Mouse (Mus musculus) lung, adult 10 weeks (tissue): ENCODE data around the gene Cfap43. TPM values are rescaled to one million over a fixed set of nuclear protein-coding genes. Genes with fewer than 3 reads are reported as not detected.

Source experiments
- polyA plus RNA-seq: library from polyadenylated mRNA; stranded (reverse); fragments of 350-450 nt; fragmentation: Illumina TruSeq; extraction: RNeasy Lipid Tissue Mini Kit (QIAGEN cat#74804); gene quantifications from one replicate; pipeline ENCODE4 v1.2.3, GENCODE M21; 2014; ENCODE audit warnings: low read depth, low replicate concordance; ENCODE audit not compliant: insufficient read depth

Gene Cfap43
- polyA plus RNA-seq = 8.6 TPM

GRCm38 (mm10) chr19:47919126-47919965, at the start of gene Cfap43, which contains the start of gene Itprip:
TSS of gene Cfap43 (minus strand) at chr19:47919287.
TSS of gene Itprip (minus strand) at chr19:47919299.

GRCm38 (mm10) chr19:47937443-47938406, 18.6 kb upstream of the Cfap43 start, which contains the start of gene Cfap58:
TSS of gene Cfap58 (plus strand) at chr19:47937675.

GRCm38 (mm10) chr19:47865353-47865947, 53.6 kb downstream of the Cfap43 start, which contains the start of gene Gsto2:
TSS of gene Gsto2 (plus strand) at chr19:47865534.

GRCm38 (mm10) chr19:47854796-47855783, 64.0 kb downstream of the Cfap43 start, which contains the start of gene Gsto1:
TSS of gene Gsto1 (plus strand) at chr19:47854970.

GRCm38 (mm10) chr19:47731071-47731881, 187.8 kb downstream of the Cfap43 start, which contains the start of gene Sfr1:
TSS of gene Sfr1 (plus strand) at chr19:47731682.

GRCm38 (mm10) chr19:47691994-47692393, 227.1 kb downstream of the Cfap43 start, which contains the start of gene Col17a1:
TSS of gene Col17a1 (minus strand) at chr19:47692094.

Other genes starting within 250 kb of the Cfap43 start
- gene Col17a1, start 227.2 kb downstream of the Cfap43 start, polyA plus RNA-seq = 2.3 TPM
- 66.5 TPM for gene Sfr1, start 187.6 kb downstream of the Cfap43 start, polyA plus RNA-seq
- 173 TPM for gene Gsto1, start 64.3 kb downstream of the Cfap43 start, polyA plus RNA-seq
- gene Gsto2, start 53.8 kb downstream of the Cfap43 start, polyA plus RNA-seq = 1.7 TPM
- 10.8 TPM for gene Itprip, start within 50 bp of the Cfap43 start, polyA plus RNA-seq
- gene Cfap58, start 18.4 kb upstream of the Cfap43 start, polyA plus RNA-seq = 3.3 TPM